Mouse (Mus musculus): ENCODE measurements around the gene Arsa. TPM values are rescaled to one million over a fixed set of nuclear protein-coding genes. Genes with fewer than 3 reads are reported as not detected.
"Not testable (repeated sequence)": the region's sequence is repeated elsewhere in the genome, so short reads cannot be mapped to it uniquely, and the experiment has no call there.

Arsa gene
- polyA plus RNA-seq, 1 experiment: 17.2 TPM

DNA sequence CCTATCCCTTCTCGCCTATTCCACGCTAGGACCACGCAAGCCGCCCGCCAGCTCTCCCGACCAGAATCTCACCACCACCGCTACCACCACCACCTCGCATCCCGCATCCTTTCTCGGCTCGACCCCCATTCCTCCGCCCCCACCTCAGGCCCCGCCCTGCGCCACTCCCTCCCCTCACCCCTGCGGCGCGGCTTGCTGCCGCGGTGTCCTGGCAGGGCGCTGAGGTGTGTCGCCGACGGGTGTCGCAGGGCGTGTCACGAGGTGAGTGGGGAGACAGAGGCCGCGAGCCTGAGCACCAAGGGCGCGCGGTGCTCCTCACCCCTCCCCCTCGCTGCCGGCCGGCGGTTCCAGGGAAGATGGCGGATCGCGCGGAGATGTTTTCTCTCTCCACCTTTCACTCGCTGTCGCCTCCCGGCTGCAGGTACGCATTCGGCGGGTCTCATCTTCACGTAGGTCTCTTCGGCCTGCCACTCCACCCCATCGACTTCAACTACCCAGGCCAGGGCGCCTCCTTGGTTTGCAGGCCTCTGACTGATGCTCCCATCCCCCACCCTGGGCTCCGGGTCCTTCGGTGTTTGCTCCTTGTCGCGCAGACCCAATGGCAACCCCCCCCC lies 23.3 kb downstream of the Arsa start, which contains the start of gene Mapk8ip2:
Gene Mapk8ip2 (plus strand): TSS at position 49 of the 614 bp plus-strand sequence.
- Histone ChIP-seq H3K27ac (replicated peaks; ENCODE audit: low read depth, low read length) (no peak within 1 kb of the TSS), H3K4me3 (ENCODE audit: insufficient read depth, low read depth, low read length) (peak within 1 kb of the TSS; percentile 45), H3K4me1 (ENCODE audit: control insufficient read depth, insufficient read depth, insufficient read length, low read length) (0 out of 2 replicates have a peak, but pooled peaks cover 3% of the 10 kb centered on the region)

- Histone ChIP-seq H3K27ac (replicated peaks; ENCODE audit: low read depth, low read length) (no peak overlapping the region), H3K4me3 (ENCODE audit: insufficient read depth, low read depth, low read length) (no peak overlapping the region), H3K4me1 (ENCODE audit: control insufficient read depth, insufficient read depth, insufficient read length, low read length) (0 out of 2 replicates have a peak, but pooled peaks cover 3% of the 10 kb centered on the region)
Measured at GRCm38 (mm10) chr15:89452906-89453864, 24.0 kb downstream of the Arsa start.

- H3K4me3 ChIP-seq (ENCODE audit: insufficient read depth, low read depth, low read length): no peak overlapping the region
- H3K4me1 ChIP-seq (ENCODE audit: control insufficient read depth, insufficient read depth, insufficient read length, low read length): no peaks in the 10 kb centered on the region
- no peak overlapping the region for H3K27ac ChIP-seq (replicated peaks; ENCODE audit: low read depth, low read length)
Measured at GRCm38 (mm10) chr15:89442486-89443070, 34.6 kb downstream of the Arsa start.

- Histone ChIP-seq H3K4me1 (ENCODE audit: control insufficient read depth, insufficient read depth, insufficient read length, low read length) (peaks cover 5% of the 10 kb centered on the region; the same call in 1 of the 2 replicates), H3K4me3 (ENCODE audit: insufficient read depth, low read depth, low read length) (no peak overlapping the region), H3K27ac (replicated peaks; ENCODE audit: low read depth, low read length) (no peak overlapping the region)
Measured at GRCm38 (mm10) chr15:89435878-89436277, 41.3 kb downstream of the Arsa start.

GRCm38 (mm10) chr15:89434136-89434535 lies 43.1 kb downstream of the Arsa start:
- no peak overlapping the region for H3K27ac ChIP-seq (replicated peaks; ENCODE audit: low read depth, low read length)
- peaks cover 5% of the 10 kb centered on the region; the same call in 1 of the 2 replicates for H3K4me1 ChIP-seq (ENCODE audit: control insufficient read depth, insufficient read depth, insufficient read length, low read length)
- no peak overlapping the region for H3K4me3 ChIP-seq (ENCODE audit: insufficient read depth, low read depth, low read length)

DNA sequence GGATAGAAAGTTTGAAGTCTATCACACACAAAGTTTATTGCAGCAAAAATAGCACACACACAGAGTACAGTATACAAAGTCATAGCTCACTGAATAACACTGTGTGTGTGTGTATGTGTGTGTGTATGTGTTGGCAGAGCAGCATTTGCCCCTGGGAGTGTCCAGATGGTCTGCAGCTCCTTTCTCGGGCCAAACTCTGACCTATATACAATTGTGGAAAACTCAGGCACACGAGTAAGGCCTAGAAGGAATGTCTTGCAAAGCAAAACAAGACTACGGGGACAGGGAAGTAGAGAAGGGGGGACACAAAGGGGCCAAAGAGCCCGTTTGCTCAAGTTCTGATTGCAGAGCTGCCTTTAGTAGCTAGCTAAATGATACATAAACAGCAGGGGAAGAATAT lies 44.3 kb downstream of the Arsa start:
- H3K4me3 ChIP-seq (ENCODE audit: insufficient read depth, low read depth, low read length): no peak overlapping the region
- H3K4me1 ChIP-seq (ENCODE audit: control insufficient read depth, insufficient read depth, insufficient read length, low read length): peaks cover 5% of the 10 kb centered on the region; the same call in 1 of the 2 replicates
- H3K27ac ChIP-seq (replicated peaks; ENCODE audit: low read depth, low read length): peak overlapping the region; percentile 64

GRCm38 (mm10) chr15:89431806-89432205 lies 45.4 kb downstream of the Arsa start:
- Histone ChIP-seq H3K4me3 (ENCODE audit: insufficient read depth, low read depth, low read length) (no peak overlapping the region), H3K4me1 (ENCODE audit: control insufficient read depth, insufficient read depth, insufficient read length, low read length) (peaks cover 5% of the 10 kb centered on the region; the same call in 1 of the 2 replicates), H3K27ac (replicated peaks; ENCODE audit: low read depth, low read length) (peak overlapping the region; percentile 92)

DNA sequence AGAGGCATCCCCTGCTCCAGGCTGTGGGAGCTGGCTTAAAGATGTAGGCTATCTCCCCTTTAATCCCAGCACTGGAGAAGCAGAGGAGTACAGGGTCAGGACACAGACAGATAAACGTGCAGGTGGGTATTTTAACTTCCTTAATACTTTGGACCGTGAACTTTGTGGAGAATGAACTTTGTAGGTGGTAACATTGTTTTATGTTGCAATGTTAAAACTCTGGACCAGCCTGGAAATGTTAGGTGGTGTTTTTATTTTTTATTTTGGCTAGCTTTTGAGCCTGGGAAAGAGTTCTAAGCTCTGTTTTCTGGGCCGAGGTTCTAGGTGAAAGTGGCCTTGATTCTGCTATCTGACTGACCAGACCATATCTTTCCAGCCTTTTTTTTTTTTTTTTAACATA lies 46.0 kb downstream of the Arsa start:
- Histone ChIP-seq H3K4me1 (ENCODE audit: control insufficient read depth, insufficient read depth, insufficient read length, low read length) (peaks cover 5% of the 10 kb centered on the region; the same call in 1 of the 2 replicates), H3K4me3 (ENCODE audit: insufficient read depth, low read depth, low read length) (peak overlapping the region; percentile 13), H3K27ac (replicated peaks; ENCODE audit: low read depth, low read length) (peak overlapping the region; percentile 92)

DNA sequence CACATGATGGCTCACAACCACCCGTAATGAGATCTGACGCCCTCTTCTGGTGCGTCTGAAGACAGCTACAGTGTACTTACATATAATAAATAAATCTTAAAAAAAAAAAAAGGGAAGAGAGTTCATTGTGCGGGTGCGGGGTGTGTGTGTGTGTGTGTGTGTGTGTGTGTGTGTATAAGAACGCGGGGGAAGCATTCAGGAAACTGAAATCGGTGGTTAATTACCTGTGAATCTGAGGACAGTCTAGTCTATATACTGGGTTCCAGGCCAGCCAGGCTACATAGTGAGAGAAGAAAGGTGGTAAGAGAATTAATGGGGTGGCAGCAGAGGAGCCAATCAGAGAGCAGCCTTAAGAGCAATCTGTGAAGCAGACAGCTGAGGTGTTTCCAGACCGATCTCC lies 46.5 kb downstream of the Arsa start:
- H3K27ac ChIP-seq (replicated peaks; ENCODE audit: low read depth, low read length): peak overlapping the region; percentile 99
- H3K4me1 ChIP-seq (ENCODE audit: control insufficient read depth, insufficient read depth, insufficient read length, low read length): not testable (repeated sequence)
- H3K4me3 ChIP-seq (ENCODE audit: insufficient read depth, low read depth, low read length): peak overlapping the region; percentile 13

GRCm38 (mm10) chr15:89430341-89430740 lies 46.9 kb downstream of the Arsa start:
- H3K4me1 ChIP-seq (ENCODE audit: control insufficient read depth, insufficient read depth, insufficient read length, low read length): peaks cover 5% of the 10 kb centered on the region; the same call in 1 of the 2 replicates
- peak overlapping the region; percentile 99 for H3K27ac ChIP-seq (replicated peaks; ENCODE audit: low read depth, low read length)

GRCm38 (mm10) chr15:89429352-89430221 lies 47.6 kb downstream of the Arsa start, which contains the start of the genes C730034F03Rik, Gm44502 and Chkb:
C730034F03Rik (plus strand) TSS chr15:89429589.
Gm44502 (minus strand) TSS chr15:89429696.
Chkb (minus strand) TSS chr15:89429908.
- H3K4me1 ChIP-seq (ENCODE audit: control insufficient read depth, insufficient read depth, insufficient read length, low read length): peaks cover 5% of the 10 kb centered on the region; the same call in 1 of the 2 replicates
- H3K27ac ChIP-seq (replicated peaks; ENCODE audit: low read depth, low read length): peak within 1 kb of the TSS; percentile 99
- peak within 1 kb of the TSS; percentile 91 for H3K4me3 ChIP-seq (ENCODE audit: insufficient read depth, low read depth, low read length)

More at GRCm38 (mm10) chr15:89430341-89430740, 46.9 kb downstream of the Arsa start:
- peak overlapping the region; percentile 91 for H3K4me3 ChIP-seq (ENCODE audit: insufficient read depth, low read depth, low read length)

GRCm38 (mm10) chr15:89428821-89429351 lies 48.3 kb downstream of the Arsa start:
- Histone ChIP-seq H3K4me3 (ENCODE audit: insufficient read depth, low read depth, low read length) (peak overlapping the region; percentile 91), H3K4me1 (ENCODE audit: control insufficient read depth, insufficient read depth, insufficient read length, low read length) (peaks cover 5% of the 10 kb centered on the region; the same call in 1 of the 2 replicates), H3K27ac (replicated peaks; ENCODE audit: low read depth, low read length) (peak overlapping the region; percentile 98)

DNA sequence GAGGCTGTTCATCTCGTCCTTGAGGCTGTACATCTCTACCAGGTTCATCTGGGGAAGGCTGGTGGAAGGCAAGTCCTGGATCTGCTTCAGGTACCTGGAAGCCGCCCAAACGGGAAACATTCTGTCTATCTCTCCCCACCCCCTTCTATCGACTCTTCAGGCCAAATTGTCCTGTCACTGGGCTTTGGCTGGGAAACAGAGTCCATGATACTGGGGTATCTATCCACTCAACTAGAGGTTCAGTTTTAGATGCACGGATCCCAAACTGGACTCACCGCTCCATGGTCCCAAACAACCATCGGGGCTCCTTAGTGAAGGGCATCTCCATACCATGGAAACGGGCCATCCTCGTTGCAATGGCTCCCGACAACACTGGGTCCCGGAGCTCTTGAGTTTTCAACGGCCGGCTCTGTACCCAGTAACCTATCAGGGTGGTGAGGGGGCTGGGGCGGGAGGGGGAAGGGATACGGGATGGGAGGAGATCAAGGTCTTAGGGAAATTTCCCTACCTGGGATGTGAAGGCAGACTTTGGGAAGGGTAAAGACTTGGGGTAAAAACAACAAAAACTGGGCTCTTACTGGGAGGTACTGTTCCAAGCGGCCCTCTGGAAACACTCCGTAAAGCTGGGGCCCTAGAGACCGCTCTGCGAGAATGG lies 49.0 kb downstream of the Arsa start:
- Histone ChIP-seq H3K4me1 (ENCODE audit: control insufficient read depth, insufficient read depth, insufficient read length, low read length) (peaks cover 5% of the 10 kb centered on the region; the same call in 1 of the 2 replicates), H3K4me3 (ENCODE audit: insufficient read depth, low read depth, low read length) (peak overlapping the region; percentile 91)

More for the DNA sequence above, 49.0 kb downstream of the Arsa start:
- peak overlapping the region; percentile 98 for H3K27ac ChIP-seq (replicated peaks; ENCODE audit: low read depth, low read length)
